Mouse (Mus musculus) midbrain, embryonic 11.5 days (tissue): ENCODE results near the gene Trex1. TPM values are rescaled to one million over a fixed set of nuclear protein-coding genes. Genes with fewer than 3 reads are reported as not detected.

Source experiments
- ATAC-seq: fragments of 200-750 bp; cut with Nextera tagmentation; 2 replicates; pipeline ENCODE4 v1.8.0; 2017; ENCODE audit warnings: moderate TSS enrichment, moderate library complexity; ENCODE audit not compliant: low FRiP score
- DNase-seq: peaks from one replicate; pipeline ENCODE4 v3.0.0; 2015; ENCODE audit warnings: low spot score; ENCODE audit errors: missing footprints
- H3K27ac ChIP-seq: fragments of 300-500 bp; sonication (generic); 2 replicates; pipeline ENCODE4 v1.5.1; 2014; ENCODE audit warnings: low read depth, low read length
- H3K27me3 ChIP-seq: fragments of 300-500 bp; sonication (generic); 2 replicates; pipeline ENCODE4 v1.6.1; 2014; ENCODE audit warnings: mild to moderate bottlenecking, low read length, moderate library complexity, mixed read lengths; ENCODE audit not compliant: control insufficient read depth, insufficient read depth
- H3K36me3 ChIP-seq: fragments of 300-500 bp; sonication (generic); 2 replicates; pipeline ENCODE4 v1.6.1; 2014; ENCODE audit warnings: mild to moderate bottlenecking, low read length, moderate library complexity, mixed read lengths; ENCODE audit not compliant: control insufficient read depth, insufficient read depth
- H3K4me1 ChIP-seq: fragments of 300-500 bp; sonication (generic); 2 replicates; pipeline ENCODE4 v1.6.1; 2014; ENCODE audit warnings: low read length; ENCODE audit not compliant: control insufficient read depth, insufficient read depth
- H3K4me2 ChIP-seq: fragments of 300-500 bp; sonication (generic); 2 replicates; pipeline ENCODE4 v1.6.1; 2014; ENCODE audit warnings: mild to moderate bottlenecking, moderate library complexity
- H3K4me3 ChIP-seq: fragments of 300-500 bp; sonication (generic); 2 replicates; pipeline ENCODE4 v1.5.1; 2014; ENCODE audit warnings: low read depth, low read length
- H3K9ac ChIP-seq: fragments of 300-500 bp; sonication (generic); 2 replicates; pipeline ENCODE4 v1.6.1; 2014; ENCODE audit warnings: low read length
- H3K9me3 ChIP-seq: fragments of 300-500 bp; sonication (generic); 2 replicates; pipeline ENCODE4 v1.6.1; 2016; ENCODE audit warnings: low read length; ENCODE audit not compliant: control insufficient read depth
- WGBS: fragments of 180-500 bp; shearing (Covaris S2); extraction: QIAGEN DNeasy Blood & Tissue Kit; methylation state at CpG from one replicate; pipeline ENCODE4 v1.1.7; 2014; 5-methylcytosine and 5-hydroxymethylcytosine counted together
- polyA plus RNA-seq: library from polyadenylated mRNA; unstranded; fragments of >200 nt; fragmentation: Nextera tagmentation; extraction: Ambion mirVana; gene quantifications from 2 replicates; pipeline ENCODE4 v1.2.1, GENCODE M21; 2014

Trex1 gene
- polyA plus RNA-seq, 1 experiment from 2014 or later = 7.3 TPM

DNA sequence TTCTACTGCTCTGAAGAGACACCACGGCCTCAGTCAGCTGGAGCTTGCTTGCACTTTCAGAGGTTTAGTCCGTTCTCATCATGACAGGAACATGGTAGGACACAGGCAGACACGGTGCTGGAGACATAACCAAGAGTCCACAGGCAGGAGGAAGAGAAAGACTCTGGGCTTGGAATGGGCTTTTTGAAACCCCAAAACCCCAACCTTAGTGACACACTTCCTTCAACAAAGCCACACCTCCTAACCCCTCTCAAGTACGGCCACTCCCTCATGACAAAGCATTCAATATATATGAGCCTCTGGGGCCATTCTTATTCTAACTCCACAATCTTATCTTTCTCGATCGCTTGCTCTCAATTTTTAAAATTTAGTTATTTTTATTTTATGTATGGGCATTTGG, 27.1 kb downstream of the Trex1 start:
- Histone ChIP-seq H3K27ac (no peak overlapping the region), H3K9ac (no peak overlapping the region), H3K4me1 (no peaks in the 10 kb centered on the region), H3K4me2 (no peak overlapping the region), H3K27me3 (no peaks in the 10 kb centered on the region), H3K36me3 (no peaks in the 10 kb centered on the region), H3K9me3 (no peaks in the 10 kb centered on the region), H3K4me3 (no peak overlapping the region)
- DNase-seq (no peak), ATAC-seq (no peak)
- WGBS = 83% methylated on average over 6 of the region's 6 CpGs

DNA sequence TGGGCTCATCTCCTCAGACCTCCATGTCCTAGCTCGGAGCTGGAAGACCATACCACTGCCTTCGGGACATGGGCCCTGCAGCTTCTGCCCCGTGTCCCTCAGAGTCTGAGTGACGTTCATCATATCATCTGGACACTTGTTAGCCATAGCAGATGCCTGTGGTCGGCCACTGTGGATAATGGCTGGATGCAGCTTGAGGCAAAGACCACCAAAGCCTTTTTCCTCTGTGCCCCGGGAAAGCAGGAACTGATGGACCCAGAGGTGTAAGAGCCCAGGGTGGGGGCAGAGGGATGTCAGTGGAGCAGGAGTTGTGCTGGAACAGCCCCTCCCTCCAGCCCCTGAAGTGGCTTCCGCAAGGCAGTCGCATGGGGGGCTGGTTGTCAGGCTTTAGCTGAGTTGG, 27.8 kb downstream of the Trex1 start:
- no peaks in the 10 kb centered on the region for H3K27me3 ChIP-seq
- no peak overlapping the region for H3K27ac ChIP-seq
- H3K4me2 ChIP-seq = no peak overlapping the region
- 82% methylated on average over 8 of the region's 8 CpGs for WGBS
- no peak for DNase-seq
- no peaks in the 10 kb centered on the region for H3K4me1 ChIP-seq
- no peak overlapping the region for H3K9ac ChIP-seq
- H3K9me3 ChIP-seq = no peaks in the 10 kb centered on the region
- H3K4me3 ChIP-seq = no peak overlapping the region
- no peak for ATAC-seq
- no peaks in the 10 kb centered on the region for H3K36me3 ChIP-seq

DNA sequence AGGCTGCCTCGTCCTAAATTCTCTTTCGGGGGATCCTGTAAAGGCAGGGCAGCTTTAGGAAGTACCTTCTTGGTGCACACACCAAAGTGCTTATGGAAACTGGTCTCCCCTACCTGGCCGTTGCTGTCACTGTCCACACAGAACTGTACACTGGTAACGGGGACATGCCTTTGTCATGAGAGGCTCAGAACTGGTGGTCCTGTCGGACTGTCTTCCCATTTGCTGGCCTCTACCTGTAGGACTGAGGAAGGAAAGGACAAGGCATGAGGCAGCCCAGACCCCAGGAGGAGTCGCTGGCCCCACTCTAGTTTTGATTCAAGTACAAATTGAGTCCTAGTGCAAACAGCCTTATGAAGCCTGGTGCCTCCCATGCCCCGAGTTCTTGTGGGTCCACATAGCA, 28.5 kb downstream of the Trex1 start:
- no peak for ATAC-seq
- DNase-seq = no peak
- Histone ChIP-seq H3K27ac (no peak overlapping the region), H3K4me1 (no peaks in the 10 kb centered on the region), H3K9ac (no peak overlapping the region), H3K4me3 (no peak overlapping the region), H3K27me3 (no peaks in the 10 kb centered on the region), H3K4me2 (no peak overlapping the region), H3K9me3 (no peaks in the 10 kb centered on the region), H3K36me3 (no peaks in the 10 kb centered on the region)
- 90% methylated on average over 7 of the region's 7 CpGs for WGBS

DNA sequence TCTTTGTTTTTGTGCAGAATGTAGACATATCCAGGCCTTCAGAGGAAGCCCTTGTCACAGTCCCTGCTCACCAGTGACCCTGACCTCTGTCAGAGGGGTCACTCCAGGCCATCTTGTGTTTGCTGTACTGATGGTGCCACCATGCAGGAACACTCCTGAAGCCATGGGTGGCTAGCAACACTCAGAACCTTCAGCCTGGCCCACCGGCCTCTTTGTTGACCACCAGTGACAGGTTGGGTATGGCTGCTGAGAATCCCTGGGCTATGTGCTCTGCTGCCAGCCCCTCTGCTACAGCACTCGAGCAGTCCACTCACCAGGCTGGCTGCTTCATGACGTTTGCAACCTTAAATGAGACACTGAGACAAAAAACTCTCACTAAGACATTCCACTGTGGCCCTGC, 29.2 kb downstream of the Trex1 start:
- Histone ChIP-seq H3K36me3 (no peaks in the 10 kb centered on the region), H3K4me1 (no peaks in the 10 kb centered on the region), H3K27me3 (no peaks in the 10 kb centered on the region), H3K27ac (no peak overlapping the region), H3K9ac (no peak overlapping the region), H3K9me3 (no peaks in the 10 kb centered on the region), H3K4me2 (no peak overlapping the region), H3K4me3 (no peak overlapping the region)
- WGBS = 82% methylated on average over 3 of the region's 3 CpGs
- ATAC-seq = no peak
- no peak for DNase-seq

DNA sequence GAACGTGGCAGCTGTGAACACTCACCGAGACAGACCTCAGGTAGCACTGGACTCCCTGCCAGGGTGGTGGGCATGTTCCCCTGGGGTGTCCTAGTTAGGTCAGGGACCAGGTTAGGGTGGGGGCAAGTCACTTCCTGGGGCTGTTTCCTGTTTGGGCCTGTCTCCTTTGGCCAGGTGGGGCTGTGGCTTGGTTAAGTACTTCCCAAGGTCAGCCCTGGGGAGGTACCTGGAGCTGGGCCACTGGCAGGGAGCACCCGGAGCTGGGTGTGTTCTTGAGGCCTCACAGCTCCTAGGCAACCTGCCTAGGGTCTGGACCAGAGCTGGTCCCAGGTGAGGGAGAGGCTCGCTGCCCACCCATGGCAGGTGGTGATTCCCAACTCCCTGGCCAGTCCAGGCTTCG, 30.6 kb downstream of the Trex1 start:
- Histone ChIP-seq H3K27me3 (no peaks in the 10 kb centered on the region), H3K4me2 (no peak overlapping the region), H3K9me3 (no peaks in the 10 kb centered on the region), H3K36me3 (no peaks in the 10 kb centered on the region), H3K4me3 (no peak overlapping the region), H3K27ac (no peak overlapping the region), H3K4me1 (no peaks in the 10 kb centered on the region), H3K9ac (no peak overlapping the region)
- no peak for DNase-seq
- WGBS = 73% methylated on average over 5 of the region's 5 CpGs
- ATAC-seq = no peak

DNA sequence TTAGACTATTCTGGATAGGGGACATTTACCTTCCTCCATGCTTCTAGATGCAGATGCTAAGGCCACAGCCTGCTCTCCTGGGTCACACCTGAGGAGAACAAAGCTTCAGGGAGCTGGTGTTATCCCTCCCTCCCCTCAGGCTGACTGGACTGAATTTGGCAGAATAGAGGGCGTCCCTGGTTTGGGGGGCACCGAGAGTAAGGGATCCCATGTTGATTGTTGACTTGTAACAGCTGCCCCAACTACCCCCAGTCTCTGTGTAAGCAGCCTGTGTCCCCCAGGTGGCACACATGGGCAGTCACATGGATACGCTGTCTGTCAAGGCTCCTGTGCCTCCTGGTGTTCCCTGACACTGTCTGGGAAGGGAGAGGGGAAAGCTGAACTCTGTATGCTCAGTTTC, 31.1 kb downstream of the Trex1 start:
- H3K27me3 ChIP-seq = no peaks in the 10 kb centered on the region
- no peak overlapping the region for H3K4me3 ChIP-seq
- ATAC-seq (no peak), DNase-seq (no peak)
- no peak overlapping the region for H3K4me2 ChIP-seq
- no peak overlapping the region for H3K9ac ChIP-seq
- 77% methylated on average over 3 of the region's 3 CpGs for WGBS
- no peak overlapping the region for H3K27ac ChIP-seq
- no peaks in the 10 kb centered on the region for H3K4me1 ChIP-seq
- no peaks in the 10 kb centered on the region for H3K9me3 ChIP-seq
- no peaks in the 10 kb centered on the region for H3K36me3 ChIP-seq

DNA sequence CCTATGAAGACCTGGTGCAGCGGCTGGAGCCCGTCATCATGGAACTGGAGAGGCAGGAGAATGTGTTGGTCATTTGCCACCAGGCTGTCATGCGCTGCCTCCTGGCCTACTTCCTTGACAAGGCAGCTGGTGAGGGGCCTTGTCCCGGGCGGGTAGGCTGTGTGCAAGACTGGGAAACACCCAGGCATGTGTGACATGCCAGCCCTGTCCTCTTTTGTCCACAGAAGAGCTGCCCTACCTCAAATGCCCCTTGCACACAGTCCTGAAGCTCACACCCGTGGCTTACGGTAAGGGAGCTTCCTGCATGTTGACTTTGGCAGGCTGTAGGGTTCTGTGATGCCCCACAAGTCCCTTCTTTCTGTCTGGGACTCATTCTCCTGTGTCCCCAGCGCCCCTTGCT, 32.0 kb downstream of the Trex1 start:
- ATAC-seq = no peak
- Histone ChIP-seq H3K9me3 (no peaks in the 10 kb centered on the region), H3K9ac (no peak overlapping the region), H3K4me1 (no peaks in the 10 kb centered on the region), H3K4me3 (no peak overlapping the region), H3K27me3 (no peaks in the 10 kb centered on the region), H3K4me2 (no peak overlapping the region), H3K27ac (no peak overlapping the region), H3K36me3 (no peaks in the 10 kb centered on the region)
- WGBS = 83% methylated on average over 8 of the region's 8 CpGs
- no peak for DNase-seq

DNA sequence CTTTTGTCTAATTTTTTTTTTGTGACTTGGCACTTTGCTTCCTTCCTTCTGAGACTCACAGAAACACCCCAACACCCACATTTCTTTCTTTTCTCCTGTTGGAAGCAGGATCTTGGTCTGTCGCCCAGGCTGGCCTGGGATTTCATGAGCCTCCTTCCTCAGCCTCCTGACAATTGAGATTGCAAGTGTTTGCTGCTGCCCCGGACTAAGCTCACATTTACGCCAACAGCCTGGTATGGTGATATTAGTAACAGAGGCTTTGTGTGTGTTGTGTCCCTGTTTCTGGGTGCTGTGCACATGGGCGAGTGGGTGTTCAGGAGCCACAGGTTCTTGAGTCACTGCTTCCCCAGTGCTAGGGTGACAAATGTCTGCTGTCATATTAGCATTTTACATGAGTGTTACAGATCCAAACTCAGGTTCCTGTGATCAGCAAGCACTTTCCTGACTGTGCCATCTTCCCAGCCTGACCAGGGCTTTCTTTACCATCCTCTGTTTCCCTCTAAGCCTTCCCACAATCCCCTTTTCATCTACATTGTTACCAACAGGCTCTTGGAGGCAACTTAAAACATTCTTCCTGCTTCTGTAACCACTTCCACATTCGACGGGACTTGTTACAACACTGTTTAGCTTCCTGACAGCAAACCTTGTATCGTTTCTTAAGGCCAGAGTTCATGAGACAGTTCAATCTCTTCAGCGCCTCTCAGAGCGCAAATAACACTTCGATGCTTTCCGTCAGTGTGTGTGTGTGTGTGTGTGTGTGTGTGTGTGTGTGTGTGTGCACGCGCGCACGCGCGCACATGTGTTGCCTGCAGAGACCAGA, 36.5 kb downstream of the Trex1 start:
- no peak for ATAC-seq
- no peaks in the 10 kb centered on the region for H3K4me1 ChIP-seq
- 92% methylated on average over 17 of the region's 17 CpGs for WGBS

DNA sequence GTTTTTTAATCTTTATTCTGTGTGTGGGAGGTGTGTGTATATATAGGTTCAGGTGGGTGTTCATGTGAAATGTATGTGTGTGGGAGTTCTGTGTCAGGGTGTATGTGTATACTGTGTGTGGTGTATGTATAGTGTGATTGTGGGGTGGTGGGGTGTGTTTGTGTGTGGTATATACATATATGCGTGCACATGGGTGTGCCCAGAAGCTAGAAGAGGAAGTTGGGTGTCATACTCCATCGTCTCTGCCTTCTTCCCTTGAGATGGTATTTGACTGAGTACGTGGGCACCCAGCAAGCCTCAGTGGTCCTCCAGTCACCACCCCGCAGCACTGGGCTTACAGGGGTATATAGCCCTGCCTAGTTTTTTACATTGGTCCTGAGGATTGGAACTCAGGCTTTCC, 38.1 kb downstream of the Trex1 start:
- H3K4me2 ChIP-seq = no peak overlapping the region
- DNase-seq (no peak), ATAC-seq (no peak)
- H3K36me3 ChIP-seq = no peaks in the 10 kb centered on the region
- no peak overlapping the region for H3K4me3 ChIP-seq
- no peaks in the 10 kb centered on the region for H3K9me3 ChIP-seq
- no peaks in the 10 kb centered on the region for H3K27me3 ChIP-seq
- H3K27ac ChIP-seq = no peak overlapping the region
- H3K9ac ChIP-seq = no peak overlapping the region
- WGBS = 90% methylated on average over 4 of the region's 4 CpGs
- H3K4me1 ChIP-seq = no peaks in the 10 kb centered on the region

More for the DNA sequence above, 36.5 kb downstream of the Trex1 start:
- no peaks in the 10 kb centered on the region for H3K36me3 ChIP-seq
- H3K27me3 ChIP-seq = no peaks in the 10 kb centered on the region
- no peak overlapping the region for H3K4me2 ChIP-seq
- H3K4me3 ChIP-seq = no peak overlapping the region
- no peak for DNase-seq
- no peak overlapping the region for H3K9ac ChIP-seq
- H3K27ac ChIP-seq = no peak overlapping the region
- no peaks in the 10 kb centered on the region for H3K9me3 ChIP-seq
